Mouse (Mus musculus) hindbrain, postnatal 0 days (tissue): Measurements from ENCODE around the gene Elof1. TPM values are rescaled to one million over a fixed set of nuclear protein-coding genes. Genes with fewer than 3 reads are reported as not detected.

Experiments used
- ATAC-seq: fragments of 200-750 bp; cut with Nextera tagmentation; 2 replicates; pipeline ENCODE4 v1.8.0; 2017; ENCODE audit warnings: mild to moderate bottlenecking, moderate TSS enrichment, moderate library complexity
- DNase-seq: peaks from one replicate; pipeline ENCODE4 v3.0.0-alpha.2; 2015; ENCODE audit warnings: low spot score
- H3K27ac ChIP-seq: fragments of 300-500 bp; sonication (generic); 2 replicates; pipeline ENCODE4 v1.5.1; 2014; ENCODE audit warnings: mild to moderate bottlenecking
- H3K27me3 ChIP-seq: fragments of 300-500 bp; sonication (generic); 2 replicates; pipeline ENCODE4 v1.6.1; 2014; ENCODE audit warnings: low read length, mixed read lengths; ENCODE audit not compliant: insufficient read depth
- H3K36me3 ChIP-seq: fragments of 300-500 bp; sonication (generic); 2 replicates; pipeline ENCODE4 v1.6.1; 2014; ENCODE audit warnings: low read length, mixed read lengths; ENCODE audit not compliant: insufficient read depth
- H3K4me1 ChIP-seq: fragments of 300-500 bp; sonication (generic); 2 replicates; pipeline ENCODE4 v1.6.1; 2014; ENCODE audit warnings: antibody characterized with exemption, low read length, mixed read lengths; ENCODE audit not compliant: insufficient read depth
- H3K4me2 ChIP-seq: fragments of 300-500 bp; sonication (generic); 2 replicates; pipeline ENCODE4 v1.6.1; 2014; ENCODE audit warnings: low read depth, mild to moderate bottlenecking, low read length, moderate library complexity, mixed read lengths
- H3K4me3 ChIP-seq: fragments of 300-500 bp; sonication (generic); 2 replicates; pipeline ENCODE4 v1.5.1; 2014; ENCODE audit warnings: low read length
- H3K9ac ChIP-seq: fragments of 300-500 bp; sonication (generic); replicated peaks from 2 replicates; pipeline ENCODE4 v1.6.1; 2014; ENCODE audit warnings: mild to moderate bottlenecking, low read length, moderate library complexity, mixed read lengths
- H3K9me3 ChIP-seq: fragments of 300-500 bp; sonication (generic); 2 replicates; pipeline ENCODE4 v1.6.1; 2016; ENCODE audit warnings: low read length, mixed read lengths
- CTCF ChIP-seq: IDR thresholded peaks from 2 replicates; pipeline ENCODE4 v1.5.1; 2016; ENCODE audit warnings: antibody characterized with exemption, control low read depth, low read depth
- WGBS: fragments of 180-500 bp; shearing (Covaris S2); extraction: QIAGEN DNeasy Blood & Tissue Kit; methylation state at CpG from one replicate; pipeline ENCODE4 v1.1.7; 2014; 5-methylcytosine and 5-hydroxymethylcytosine counted together
- polyA plus RNA-seq: library from polyadenylated mRNA; unstranded; fragments of >200 nt; fragmentation: Nextera tagmentation; extraction: Ambion mirVana; gene quantifications from 2 replicates; pipeline ENCODE4 v1.2.1, GENCODE M21; 2015
- total RNA-seq: library from RNA; depleted of rRNA; stranded (reverse); fragments of >200 nt; gene quantifications from 2 replicates; pipeline ENCODE4 v1.2.3, GENCODE M21; 2014

Elof1 gene
- total and polyA plus RNA-seq, 2 experiments from 2014 or later = 165 to 171 TPM

- Histone ChIP-seq H3K27ac (no peak overlapping the region), H3K9ac (no peak overlapping the region), H3K4me2 (no peak overlapping the region), H3K4me3 (no peak overlapping the region), H3K9me3 (no peaks in the 10 kb centered on the region), H3K27me3 (no peaks in the 10 kb centered on the region), H3K36me3 (no peaks in the 10 kb centered on the region), H3K4me1 (no peaks in the 10 kb centered on the region)
- 90% methylated on average over 15 of the region's 15 CpGs for WGBS
- DNase-seq (no peak), ATAC-seq (no peak)
- TF ChIP-seq CTCF = no peak
Observed at GRCm38 (mm10) chr9:22125246-22126027, 8.5 kb upstream of the Elof1 start.

GRCm38 (mm10) chr9:22124169-22124568 is 7.2 kb upstream of the Elof1 start:
- TF ChIP-seq CTCF = no peak
- WGBS = 87% methylated on average over 3 of the region's 3 CpGs
- Histone ChIP-seq H3K4me2 (no peak overlapping the region), H3K27ac (no peak overlapping the region), H3K4me1 (no peaks in the 10 kb centered on the region), H3K4me3 (no peak overlapping the region), H3K9ac (no peak overlapping the region), H3K36me3 (no peaks in the 10 kb centered on the region), H3K27me3 (no peaks in the 10 kb centered on the region), H3K9me3 (no peaks in the 10 kb centered on the region)
- ATAC-seq = no peak
- DNase-seq = no peak

DNA sequence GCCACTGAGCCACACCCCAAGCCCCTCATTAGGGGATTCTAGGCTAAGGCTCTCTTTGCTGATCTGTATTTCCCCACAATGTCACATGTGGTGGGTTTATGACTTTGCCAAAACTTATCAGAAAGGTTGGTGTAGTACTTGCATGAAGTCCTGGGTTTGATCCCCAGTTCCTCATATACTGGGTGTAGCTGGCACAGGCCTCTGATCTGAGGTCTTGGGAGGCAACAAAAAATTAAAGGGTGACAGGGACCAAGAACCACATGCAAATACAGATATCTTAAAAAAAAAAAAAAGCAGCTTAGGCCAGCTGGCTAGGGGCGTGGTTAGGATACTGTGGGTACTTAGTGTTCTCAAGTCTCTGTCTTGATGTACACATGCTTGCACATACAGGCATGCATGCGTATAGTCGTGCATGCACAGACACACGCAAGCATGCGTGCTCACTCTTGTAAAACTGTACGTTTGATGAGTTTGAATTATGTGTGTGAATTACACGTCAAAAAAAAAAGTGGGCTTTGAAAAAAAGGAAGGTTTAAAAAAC is 6.2 kb upstream of the Elof1 start:
- no peaks in the 10 kb centered on the region for H3K4me1 ChIP-seq

GRCm38 (mm10) chr9:22122005-22122404 is 5.0 kb upstream of the Elof1 start:
- Histone ChIP-seq H3K4me3 (no peak overlapping the region), H3K9me3 (no peaks in the 10 kb centered on the region), H3K27me3 (no peaks in the 10 kb centered on the region), H3K36me3 (no peaks in the 10 kb centered on the region), H3K4me2 (no peak overlapping the region), H3K27ac (no peak overlapping the region), H3K9ac (no peak overlapping the region), H3K4me1 (peaks cover 5% of the 10 kb centered on the region)
- 79% methylated on average over 3 of the region's 3 CpGs for WGBS
- ATAC-seq (no peak), DNase-seq (no peak)
- no peak for TF ChIP-seq CTCF

More for the DNA sequence above, 6.2 kb upstream of the Elof1 start:
- no peak for ATAC-seq
- DNase-seq = no peak
- TF ChIP-seq CTCF = no peak
- no peak overlapping the region for H3K27ac ChIP-seq
- 86% methylated on average over 7 of the region's 7 CpGs for WGBS
- no peak overlapping the region for H3K9ac ChIP-seq
- H3K27me3 ChIP-seq = no peaks in the 10 kb centered on the region
- no peak overlapping the region for H3K4me3 ChIP-seq
- no peaks in the 10 kb centered on the region for H3K36me3 ChIP-seq
- H3K4me2 ChIP-seq = no peak overlapping the region
- H3K9me3 ChIP-seq = no peaks in the 10 kb centered on the region

- Histone ChIP-seq H3K9me3 (no peaks in the 10 kb centered on the region), H3K4me1 (peaks cover 5% of the 10 kb centered on the region), H3K36me3 (no peaks in the 10 kb centered on the region), H3K4me3 (no peak overlapping the region), H3K27ac (no peak overlapping the region), H3K27me3 (no peaks in the 10 kb centered on the region), H3K4me2 (no peak overlapping the region), H3K9ac (no peak overlapping the region)
- no peak for TF ChIP-seq CTCF
- no peak for DNase-seq
- no peak for ATAC-seq
Observed at GRCm38 (mm10) chr9:22121545-22121944, 4.6 kb upstream of the Elof1 start.

DNA sequence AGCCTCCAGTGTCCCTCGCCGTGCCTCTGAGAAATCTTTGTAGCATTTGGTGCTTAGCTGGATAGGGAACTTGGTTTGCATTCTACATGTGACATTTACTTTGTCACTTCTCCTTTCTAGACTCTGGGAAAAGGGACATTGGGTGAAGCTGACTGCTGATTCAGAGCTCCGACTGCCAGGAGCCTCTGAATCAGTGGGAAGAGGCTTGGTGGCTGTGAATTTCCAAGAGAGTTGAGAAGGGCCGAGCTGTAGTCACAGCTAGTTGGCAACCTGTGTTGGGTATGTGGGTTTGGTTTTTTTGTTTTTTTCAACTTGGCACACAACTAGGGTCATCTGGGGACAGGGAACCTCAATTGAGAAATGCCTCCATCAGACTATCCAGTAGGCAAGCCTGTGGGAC is 2.6 kb upstream of the Elof1 start:
- H3K27me3 ChIP-seq = no peaks in the 10 kb centered on the region
- no peak overlapping the region for H3K4me2 ChIP-seq
- no peak overlapping the region for H3K27ac ChIP-seq
- DNase-seq (no peak), ATAC-seq (no peak)
- H3K36me3 ChIP-seq = no peaks in the 10 kb centered on the region
- H3K4me1 ChIP-seq = peaks cover 14% of the 10 kb centered on the region
- TF ChIP-seq CTCF = no peak
- H3K9me3 ChIP-seq = no peaks in the 10 kb centered on the region
- no peak overlapping the region for H3K4me3 ChIP-seq
- no peak overlapping the region for H3K9ac ChIP-seq
- WGBS = 89% methylated on average over 4 of the region's 4 CpGs
